Mouse (Mus musculus) MEL (cell line): ENCODE measurements around the gene Plac9b.
"Not testable (repeated sequence)": the region's sequence is repeated elsewhere in the genome, so short reads cannot be mapped to it uniquely, and the experiment has no call there.

Experiments used
- CTCF ChIP-seq, 3 experiments: IDR thresholded peaks in 2 of 3; conservative IDR thresholded peaks in 1 of 3; 2 replicates each; pipeline ENCODE4 v1.5.1; 2011 to 2012; ENCODE audit warnings: low read length in 3 of 3, low read depth in 2 of 3, mild to moderate bottlenecking in 2 of 3, improper control_type of control experiment in 1 of 3, inconsistent platforms in 1 of 3, mixed read lengths in 1 of 3, moderate library complexity in 1 of 3; ENCODE audit not compliant: control insufficient read depth in 1 of 3, insufficient read depth in 1 of 3, poor library complexity in 1 of 3, severe bottlenecking in 1 of 3
- EP300 ChIP-seq, 2 experiments: IDR thresholded peaks; 2 replicates each; pipeline ENCODE4 v1.6.1; 2011; ENCODE audit warnings: improper control_type of control experiment in 2 of 2, low read length in 2 of 2, low read depth in 1 of 2, mild to moderate bottlenecking in 1 of 2
- GATA1 ChIP-seq: IDR thresholded peaks from 2 replicates; pipeline ENCODE4 v1.6.1; 2011; ENCODE audit warnings: low read depth, low read length, improper control_type of control experiment
- JUND ChIP-seq: IDR thresholded peaks from 2 replicates; pipeline ENCODE4 v1.6.1; 2011; ENCODE audit warnings: low read depth, mild to moderate bottlenecking, improper control_type of control experiment, low read length
- MAFK ChIP-seq: IDR thresholded peaks from 2 replicates; pipeline ENCODE4 v1.6.1; 2011; ENCODE audit warnings: low read depth, mild to moderate bottlenecking, low read length, improper control_type of control experiment, borderline replicate concordance
- MEF2A ChIP-seq: IDR thresholded peaks from 2 replicates; pipeline ENCODE4 v1.6.1; 2014; ENCODE audit warnings: low read depth, mild to moderate bottlenecking, inconsistent platforms, low read length, improper control_type of control experiment; ENCODE audit not compliant: poor library complexity, insufficient replicate concordance, severe bottlenecking; ENCODE audit errors: extremely low read depth
- POLR2A ChIP-seq, 2 experiments: IDR thresholded peaks; 2 replicates each; pipeline ENCODE4 v1.6.1; 2011 to 2012; ENCODE audit warnings: low read length in 2 of 2, mild to moderate bottlenecking in 2 of 2, control low read depth in 1 of 2, improper control_type of control experiment in 1 of 2, low read depth in 1 of 2, moderate library complexity in 1 of 2; ENCODE audit not compliant: control insufficient read depth in 1 of 2, insufficient read depth in 1 of 2, poor library complexity in 1 of 2
- RCOR1 ChIP-seq: IDR thresholded peaks from 2 replicates; pipeline ENCODE4 v1.6.1; 2012; ENCODE audit warnings: low read depth, mild to moderate bottlenecking, inconsistent platforms, low read length, improper control_type of control experiment
- UBTF ChIP-seq: IDR thresholded peaks from 2 replicates; pipeline ENCODE4 v1.6.1; 2012; ENCODE audit warnings: low read depth, mild to moderate bottlenecking, inconsistent platforms, low read length, improper control_type of control experiment, moderate library complexity, borderline replicate concordance; ENCODE audit not compliant: insufficient read depth

- not testable (repeated sequence) for TF ChIP-seq UBTF; POLR2A (IDR thresholded peaks at IDR 0.05; ENCODE audit: control insufficient read depth in 1 of 2, insufficient read depth in 1 of 2, low read depth in 1 of 2, low read length in 2 of 2, poor library complexity in 1 of 2); JUND; EP300 (IDR thresholded peaks at IDR 0.05; ENCODE audit: low read depth in 1 of 2, low read length in 2 of 2); CTCF (IDR thresholded peaks at IDR 0.05 in 2 of 3, conservative IDR thresholded peaks at IDR 0.05 in 1 of 3; ENCODE audit: control insufficient read depth in 1 of 3, insufficient read depth in 1 of 3, low read depth in 2 of 3, low read length in 3 of 3, poor library complexity in 1 of 3, severe bottlenecking in 1 of 3); GATA1; RCOR1; MAFK; MEF2A
These were observed 19.9 kb downstream of the Plac9b start for GRCm38 (mm10) chr14:26162423-26162822.
